Mouse (Mus musculus) C2C12 (cell line): ENCODE measurements around the gene Eef2. TPM values are rescaled to one million over a fixed set of nuclear protein-coding genes. Genes with fewer than 3 reads are reported as not detected.

Source experiments
- H3K27me3 ChIP-seq: one replicate; pipeline ENCODE4 v1.6.1; 2011; ENCODE audit not compliant: control insufficient read depth, insufficient read depth, insufficient read length
- H3K36me3 ChIP-seq: one replicate; pipeline ENCODE4 v1.6.1; 2011; ENCODE audit not compliant: control insufficient read depth, insufficient read depth
- H3K4me3 ChIP-seq: one replicate; pipeline ENCODE4 v1.5.1; 2011; ENCODE audit warnings: mild to moderate bottlenecking, control low read depth; ENCODE audit not compliant: poor library complexity, insufficient read depth, severe bottlenecking
- H3K79me2 ChIP-seq: one replicate; pipeline ENCODE4 v1.6.1; 2011; ENCODE audit not compliant: control insufficient read depth, insufficient read depth
- H3K79me3 ChIP-seq: one replicate; pipeline ENCODE4 v1.6.1; 2011; ENCODE audit warnings: low read depth, control low read depth
- H3ac ChIP-seq: one replicate; pipeline ENCODE3; 2011; ENCODE audit warnings: low read depth; ENCODE audit not compliant: control insufficient read depth, insufficient read length
- CEBPB ChIP-seq: IDR thresholded peaks from one replicate; pipeline ENCODE4 v1.6.1; 2011; ENCODE audit warnings: low read depth, mild to moderate bottlenecking, control low read depth, moderate library complexity
- CTCF ChIP-seq: IDR thresholded peaks from one replicate; pipeline ENCODE4 v1.5.1; 2011; ENCODE audit not compliant: control insufficient read depth, insufficient read depth, insufficient read length
- FOSL1 ChIP-seq: IDR thresholded peaks from one replicate; pipeline ENCODE4 v1.8.0; 2011; ENCODE audit warnings: mild to moderate bottlenecking, low read length; ENCODE audit not compliant: poor library complexity, insufficient read depth, severe bottlenecking
- MAX ChIP-seq: IDR thresholded peaks from one replicate; pipeline ENCODE4 v1.6.1; 2011; ENCODE audit warnings: mild to moderate bottlenecking, control low read depth
- MYOD1 ChIP-seq: IDR thresholded peaks from one replicate; pipeline ENCODE4 v1.6.1; 2011; ENCODE audit warnings: low read depth; ENCODE audit not compliant: control insufficient read depth, insufficient read length
- MYOG ChIP-seq: IDR thresholded peaks from one replicate; pipeline ENCODE4 v1.6.1; 2011; ENCODE audit not compliant: control insufficient read depth, insufficient read length; ENCODE audit errors: extremely low read depth
- USF1 ChIP-seq: IDR thresholded peaks from one replicate; pipeline ENCODE4 v1.6.1; 2011; ENCODE audit warnings: low read depth, mild to moderate bottlenecking, control low read depth, moderate library complexity
- polyA plus RNA-seq: library from polyadenylated mRNA; unstranded; fragments of >200 nt; fragmentation: generic; extraction: Trizol; gene quantifications from one replicate; pipeline ENCODE4 v1.2.1, GENCODE M21; 2012; ENCODE audit warnings: missing spikeins

The Eef2 gene
- polyA plus RNA-seq, 1 experiment, result 2,537 TPM

GRCm38 (mm10) chr10:81202978-81203720 is 26.7 kb downstream of the Eef2 start:
- no peak overlapping the region for H3K4me3 ChIP-seq
- H3ac ChIP-seq, result no peak overlapping the region
- TF ChIP-seq CEBPB, result no peak
- TF ChIP-seq USF1, result no peak
- no peak for TF ChIP-seq FOSL1
- no peak for TF ChIP-seq MYOD1
- TF ChIP-seq MYOG, result no peak
- TF ChIP-seq CTCF, result no peak
- TF ChIP-seq MAX, result no peak
- no peaks in the 10 kb centered on the region for H3K79me3 ChIP-seq
- H3K27me3 ChIP-seq, result peaks cover 20% of the 10 kb centered on the region
- no peaks in the 10 kb centered on the region for H3K79me2 ChIP-seq
- no peaks in the 10 kb centered on the region for H3K36me3 ChIP-seq

- Histone ChIP-seq H3K79me3 (no peaks in the 10 kb centered on the region), H3K79me2 (no peaks in the 10 kb centered on the region), H3ac (no peak overlapping the region), H3K36me3 (no peaks in the 10 kb centered on the region), H3K4me3 (no peak overlapping the region), H3K27me3 (peaks cover 21% of the 10 kb centered on the region)
- no peak for TF ChIP-seq USF1
- no peak for TF ChIP-seq CEBPB
- TF ChIP-seq MYOG, result no peak
- TF ChIP-seq MYOD1, result no peak
- no peak for TF ChIP-seq FOSL1
- TF ChIP-seq CTCF, result no peak
- no peak for TF ChIP-seq MAX
These were observed 27.7 kb downstream of the Eef2 start for GRCm38 (mm10) chr10:81204137-81204536.

GRCm38 (mm10) chr10:81210154-81210553 is 33.7 kb downstream of the Eef2 start:
- peaks cover 28% of the 10 kb centered on the region for H3K27me3 ChIP-seq
- H3ac ChIP-seq, result no peak overlapping the region
- TF ChIP-seq CTCF, result no peak
- no peak for TF ChIP-seq USF1
- no peak for TF ChIP-seq CEBPB
- no peak for TF ChIP-seq MAX
- no peak for TF ChIP-seq MYOD1
- TF ChIP-seq MYOG, result no peak
- no peak for TF ChIP-seq FOSL1
- no peaks in the 10 kb centered on the region for H3K36me3 ChIP-seq
- H3K4me3 ChIP-seq, result no peak overlapping the region
- H3K79me2 ChIP-seq, result no peaks in the 10 kb centered on the region
- no peaks in the 10 kb centered on the region for H3K79me3 ChIP-seq

GRCm38 (mm10) chr10:81216260-81216659 is 39.8 kb downstream of the Eef2 start:
- Histone ChIP-seq H3K79me3 (no peaks in the 10 kb centered on the region), H3ac (no peak overlapping the region), H3K27me3 (peaks cover 12% of the 10 kb centered on the region), H3K36me3 (no peaks in the 10 kb centered on the region), H3K4me3 (no peak overlapping the region), H3K79me2 (no peaks in the 10 kb centered on the region)
- no peak for TF ChIP-seq USF1
- TF ChIP-seq CEBPB, result no peak
- TF ChIP-seq MYOD1, result no peak
- TF ChIP-seq MAX, result no peak
- no peak for TF ChIP-seq FOSL1
- no peak for TF ChIP-seq MYOG
- no peak for TF ChIP-seq CTCF

- TF ChIP-seq CTCF, result no peak
- TF ChIP-seq MAX, result no peak
- TF ChIP-seq FOSL1, result no peak
- TF ChIP-seq CEBPB, result no peak
- no peak for TF ChIP-seq MYOD1
- TF ChIP-seq MYOG, result no peak
- no peak for TF ChIP-seq USF1
- Histone ChIP-seq H3K79me2 (no peaks in the 10 kb centered on the region), H3K27me3 (peaks cover 12% of the 10 kb centered on the region), H3K4me3 (no peak overlapping the region), H3ac (no peak overlapping the region), H3K36me3 (no peaks in the 10 kb centered on the region), H3K79me3 (no peaks in the 10 kb centered on the region)
These were observed 40.4 kb downstream of the Eef2 start for GRCm38 (mm10) chr10:81216810-81217209.
